ENCODE assay signal across 11 mouse cellular contexts in the genomic region with DNA sequence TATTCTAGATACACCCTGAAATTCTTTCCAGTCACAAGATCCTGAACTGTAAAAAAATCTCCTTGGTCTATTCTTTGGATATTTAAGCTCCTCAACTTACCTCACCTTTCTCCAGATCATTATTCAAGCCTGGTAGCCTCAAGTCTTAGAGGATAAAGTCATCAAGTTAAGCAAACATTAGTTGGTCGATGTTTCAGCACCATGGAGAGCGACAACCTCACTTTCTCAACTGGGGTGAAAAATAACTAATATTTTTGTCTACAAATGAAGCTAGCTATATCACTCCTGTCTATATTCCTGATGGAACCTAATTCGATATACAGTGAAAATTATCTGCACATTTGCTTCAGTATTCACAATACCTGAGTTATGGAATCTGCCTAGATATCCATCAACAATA. TPM values are rescaled to one million over a fixed set of nuclear protein-coding genes. Genes with fewer than 3 reads are reported as not detected.
DNase-seq lines count a peak whose midpoint lies in the region; ATAC-seq lines count a peak whose summit lies in the region.
"Had no signal": no experiment of that assay in that cellular context is flagged by ENCODE, and none has a peak within 500 bp of the region (broad histone marks: within the 10 kb centered on the region; RNA-seq: fewer than 3 reads in every experiment).

No protein-coding gene starts in this region.

- no peak overlapping the region for H3K4me2 ChIP-seq in neural tube, embryonic 11.5 days (ENCODE audit: low read depth)
- H3K4me2 ChIP-seq: midbrain, embryonic 12.5 days had no signal

- peak; percentile 62 for DNase-seq in gastrocnemius, postnatal 10 days
- no peak for DNase-seq in gastrocnemius, postnatal 25 days
- DNase-seq in ovary, postnatal 14 days (ENCODE audit: low spot score): peak; percentile 46
- no peak for DNase-seq in ovary, adult 18-20 months (ENCODE audit: low spot score)
- DNase-seq in embryo, embryonic 9.5 days (ENCODE audit: extremely low spot score): peak; percentile 37
- DNase-seq in neural tube, embryonic 11.5 days (ENCODE audit: low spot score): peak; percentile 51
- DNase-seq in right cerebral cortex, postnatal 36 days (ENCODE audit: low spot score in 2 of 2): no peak
- DNase-seq in frontal cortex, postnatal 10 days (ENCODE audit: low spot score in 2 of 2): no peak
- DNase-seq: layer of hippocampus, adult 9-11 months; spleen, adult 18-20 months had no signal

- H3K27me3 ChIP-seq in neural tube, embryonic 11.5 days (ENCODE audit: control insufficient read depth, insufficient read depth, low read length): no peaks in the 10 kb centered on the region
- H3K27me3 ChIP-seq: midbrain, embryonic 12.5 days had no signal

- no peaks in the 10 kb centered on the region for H3K9me3 ChIP-seq in neural tube, embryonic 11.5 days (ENCODE audit: control insufficient read depth, low read length)
- H3K9me3 ChIP-seq: midbrain, embryonic 12.5 days had no signal

- H3K27ac ChIP-seq in neural tube, embryonic 11.5 days (ENCODE audit: low read depth, low read length): no peak overlapping the region
- H3K27ac ChIP-seq: midbrain, embryonic 12.5 days had no signal

- ATAC-seq in neural tube, embryonic 11.5 days (ENCODE audit: insufficient read depth, low FRiP score, low TSS enrichment): no peak

- no peaks in the 10 kb centered on the region for H3K36me3 ChIP-seq in neural tube, embryonic 11.5 days (ENCODE audit: control insufficient read depth, insufficient read depth, low read length)
- H3K36me3 ChIP-seq: midbrain, embryonic 12.5 days had no signal

- H3K4me1 ChIP-seq in neural tube, embryonic 11.5 days (ENCODE audit: control insufficient read depth, insufficient read depth, low read length): peaks cover 3% of the 10 kb centered on the region; the same call in 1 of the 2 replicates

- H3K4me3 ChIP-seq in neural tube, embryonic 11.5 days (ENCODE audit: low read depth, low read length): no peak overlapping the region
- H3K4me3 ChIP-seq: midbrain, embryonic 12.5 days had no signal

- H3K9ac ChIP-seq in neural tube, embryonic 11.5 days (ENCODE audit: low read length): no peak overlapping the region
- H3K9ac ChIP-seq: midbrain, embryonic 12.5 days had no signal

- 38% methylated on average over 3 of the region's 3 CpGs for WGBS in neural tube, embryonic 11.5 days

RNA-seq across cellular contexts. Expression of a gene that starts 48.0 kb away (rescaled TPM):
- total RNA-seq in gastrocnemius, postnatal 10 days (2021): 10 to 100 TPM; 30.9 to 37.7 TPM
- 10 to 100 TPM; 12.0 to 12.9 TPM for total RNA-seq in gastrocnemius, postnatal 25 days (2021)
- 855 and 870 TPM in 2 replicates for polyA plus RNA-seq in neural tube, embryonic 11.5 days (2014; fragmentation: Nextera tagmentation; extraction: Ambion mirVana)

Comparison
In these comparisons a context has a peak if more than half of its experiments do, and no peak if none do; other contexts are left out.
1. DNase-seq: peak in gastrocnemius, postnatal 10 days (single experiment), ovary, postnatal 14 days (single experiment), embryo, embryonic 9.5 days (single experiment) and neural tube, embryonic 11.5 days (single experiment); none in gastrocnemius, postnatal 25 days (single experiment), ovary, adult 18-20 months (single experiment), right cerebral cortex, postnatal 36 days (0 of 2) and frontal cortex, postnatal 10 days (0 of 2).